Mouse (Mus musculus) heart, embryonic 13.5 days (tissue): ENCODE measurements at regions not wholly inside any gene's neighbourhood (a gene's known extent, or its start where the extent isn't known, plus 50 kb on each side); places are given as distances from the start of the nearest gene placed in this dataset.

Source experiments
- ATAC-seq: fragments of 200-750 bp; cut with Nextera tagmentation; 2 replicates; pipeline ENCODE4 v1.8.0; 2017; ENCODE audit warnings: moderate TSS enrichment; ENCODE audit not compliant: insufficient number of reproducible peaks, low FRiP score, low TSS enrichment; ENCODE audit errors: extremely low read depth
- H3K27ac ChIP-seq: fragments of 300-500 bp; sonication (generic); replicated peaks from 2 replicates; pipeline ENCODE4 v1.5.1; 2015; ENCODE audit warnings: moderate library complexity, mild to moderate bottlenecking, inconsistent platforms
- H3K27me3 ChIP-seq: fragments of 300-500 bp; sonication (generic); replicated peaks from 2 replicates; pipeline ENCODE4 v1.6.1; 2015; ENCODE audit warnings: mild to moderate bottlenecking, inconsistent platforms
- H3K36me3 ChIP-seq: fragments of 300-500 bp; sonication (generic); 2 replicates; pipeline ENCODE4 v1.6.1; 2015; ENCODE audit warnings: mild to moderate bottlenecking, inconsistent platforms
- H3K4me1 ChIP-seq: fragments of 300-500 bp; sonication (generic); 2 replicates; pipeline ENCODE4 v1.6.1; 2015; ENCODE audit warnings: inconsistent platforms
- H3K4me2 ChIP-seq: fragments of 300-500 bp; sonication (generic); 2 replicates; pipeline ENCODE4 v1.6.1; 2015; ENCODE audit warnings: inconsistent platforms, mild to moderate bottlenecking, moderate library complexity
- H3K4me3 ChIP-seq: fragments of 300-500 bp; sonication (generic); 2 replicates; pipeline ENCODE4 v1.5.1; 2015; ENCODE audit warnings: moderate library complexity, mild to moderate bottlenecking, inconsistent platforms
- H3K9ac ChIP-seq: fragments of 300-500 bp; sonication (generic); 2 replicates; pipeline ENCODE4 v1.6.1; 2015; ENCODE audit warnings: inconsistent platforms, mild to moderate bottlenecking, moderate library complexity
- H3K9me3 ChIP-seq: fragments of 300-500 bp; sonication (generic); 2 replicates; pipeline ENCODE4 v1.6.1; 2016; ENCODE audit warnings: inconsistent platforms
- WGBS: fragments of 180-500 bp; shearing (Covaris S2); methylation state at CpG from one replicate; pipeline ENCODE4 v1.1.7; 2015; ENCODE audit warnings: mixed read lengths; 5-methylcytosine and 5-hydroxymethylcytosine counted together

DNA sequence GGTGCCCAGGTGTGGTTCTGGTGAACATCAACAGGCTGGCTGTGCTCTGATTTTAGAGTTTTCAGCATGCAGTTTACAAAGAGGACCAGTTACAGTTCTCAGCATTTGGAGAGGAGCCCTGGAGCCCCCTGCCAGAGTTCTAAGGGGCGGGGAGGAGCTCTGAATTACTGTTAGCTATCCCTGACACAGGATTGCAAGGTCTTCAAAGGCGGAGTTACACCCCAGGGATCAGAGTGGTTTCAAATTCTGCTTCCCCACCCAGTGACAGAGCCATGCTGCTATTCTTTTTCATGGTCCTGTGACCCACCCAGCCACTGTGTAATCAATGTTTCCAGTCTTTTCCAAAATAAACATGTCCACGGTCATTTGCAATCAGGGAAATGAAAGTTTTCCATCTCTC lies 134.1 kb upstream of the Peli2 start:
- H3K27ac ChIP-seq: no peak overlapping the region

GRCm38 (mm10) chr14:47986941-47987340 lies 133.7 kb upstream of the Peli2 start:
- WGBS: 29% methylated on average over 5 of the region's 5 CpGs
- Histone ChIP-seq H3K36me3 (no peaks in the 10 kb centered on the region), H3K4me2 (no peak overlapping the region), H3K9me3 (peaks cover 3% of the 10 kb centered on the region; the same call in 1 of the 2 replicates), H3K4me3 (no peak overlapping the region), H3K27ac (no peak overlapping the region), H3K4me1 (0 out of 2 replicates have a peak, but pooled peaks cover 2% of the 10 kb centered on the region), H3K27me3 (no peaks in the 10 kb centered on the region; the same call in 1 of the 2 replicates), H3K9ac (no peak overlapping the region)
- no peak for ATAC-seq

More for the DNA sequence above, 134.1 kb upstream of the Peli2 start:
- H3K9ac ChIP-seq: no peak overlapping the region
- H3K9me3 ChIP-seq: peaks cover 3% of the 10 kb centered on the region; the same call in 1 of the 2 replicates
- no peak for ATAC-seq
- H3K36me3 ChIP-seq: no peaks in the 10 kb centered on the region
- WGBS: 19% methylated on average over 3 of the region's 3 CpGs
- 0 out of 2 replicates have a peak, but pooled peaks cover 2% of the 10 kb centered on the region for H3K4me1 ChIP-seq
- no peak overlapping the region for H3K4me3 ChIP-seq
- H3K4me2 ChIP-seq: no peak overlapping the region
- H3K27me3 ChIP-seq: no peaks in the 10 kb centered on the region; the same call in 1 of the 2 replicates

- Histone ChIP-seq H3K27ac (no peak overlapping the region), H3K27me3 (no peaks in the 10 kb centered on the region; the same call in 1 of the 2 replicates), H3K9me3 (peaks cover 3% of the 10 kb centered on the region; the same call in 1 of the 2 replicates), H3K4me1 (0 out of 2 replicates have a peak, but pooled peaks cover 2% of the 10 kb centered on the region), H3K9ac (no peak overlapping the region), H3K4me3 (no peak overlapping the region), H3K36me3 (no peaks in the 10 kb centered on the region), H3K4me2 (no peak overlapping the region)
- ATAC-seq: no peak
- WGBS: 69% methylated on average over 7 of the region's 7 CpGs
These were observed 133.1 kb upstream of the Peli2 start for GRCm38 (mm10) chr14:47987392-47988075.

DNA sequence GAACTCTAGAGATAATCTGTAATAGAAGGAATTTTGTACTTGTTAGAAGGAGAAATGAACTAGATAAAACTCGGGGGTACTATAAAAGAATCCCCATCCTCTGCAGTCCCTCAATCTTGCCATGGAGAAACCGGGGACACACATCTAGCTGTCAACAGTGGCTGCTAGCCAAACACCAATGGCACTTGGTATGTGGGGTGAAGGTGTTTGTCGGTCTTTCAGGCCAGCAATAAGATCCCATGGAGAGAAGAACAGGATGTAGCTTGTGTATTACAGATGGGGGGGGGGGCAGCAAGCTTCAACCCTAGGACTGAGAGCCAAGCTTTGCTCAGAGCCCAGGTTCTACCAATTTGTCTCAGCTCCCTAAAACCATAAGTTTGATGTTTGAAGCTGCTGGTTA lies 132.5 kb upstream of the Peli2 start:
- no peak overlapping the region for H3K9ac ChIP-seq
- H3K4me2 ChIP-seq: no peak overlapping the region
- ATAC-seq: no peak
- H3K4me3 ChIP-seq: no peak overlapping the region
- peaks cover 3% of the 10 kb centered on the region; the same call in 1 of the 2 replicates for H3K9me3 ChIP-seq
- no peaks in the 10 kb centered on the region; the same call in 1 of the 2 replicates for H3K27me3 ChIP-seq
- WGBS: 45% methylated on average over 3 of the region's 3 CpGs
- H3K27ac ChIP-seq: no peak overlapping the region
- no peaks in the 10 kb centered on the region for H3K36me3 ChIP-seq
- H3K4me1 ChIP-seq: 0 out of 2 replicates have a peak, but pooled peaks cover 2% of the 10 kb centered on the region

GRCm38 (mm10) chr14:47989315-47989714 lies 131.3 kb upstream of the Peli2 start:
- peaks cover 3% of the 10 kb centered on the region; the same call in 1 of the 2 replicates for H3K9me3 ChIP-seq
- H3K4me3 ChIP-seq: no peak overlapping the region
- ATAC-seq: no peak
- H3K27ac ChIP-seq: no peak overlapping the region
- WGBS: 61% methylated on average over 5 of the region's 5 CpGs
- H3K27me3 ChIP-seq: no peaks in the 10 kb centered on the region; the same call in 1 of the 2 replicates
- no peak overlapping the region for H3K9ac ChIP-seq
- 0 out of 2 replicates have a peak, but pooled peaks cover 2% of the 10 kb centered on the region for H3K4me1 ChIP-seq
- no peaks in the 10 kb centered on the region for H3K36me3 ChIP-seq
- no peak overlapping the region for H3K4me2 ChIP-seq

- 62% methylated on average over 3 of the region's 3 CpGs for WGBS
- H3K27ac ChIP-seq: no peak overlapping the region
- H3K4me1 ChIP-seq: 0 out of 2 replicates have a peak, but pooled peaks cover 2% of the 10 kb centered on the region
- H3K4me2 ChIP-seq: no peak overlapping the region
- ATAC-seq: no peak
- no peaks in the 10 kb centered on the region for H3K36me3 ChIP-seq
- no peaks in the 10 kb centered on the region; the same call in 1 of the 2 replicates for H3K27me3 ChIP-seq
- H3K9ac ChIP-seq: no peak overlapping the region
- no peak overlapping the region for H3K4me3 ChIP-seq
- H3K9me3 ChIP-seq: no peaks in the 10 kb centered on the region
These were observed 129.9 kb upstream of the Peli2 start for GRCm38 (mm10) chr14:47990716-47991115.

- Histone ChIP-seq H3K27me3 (no peaks in the 10 kb centered on the region; the same call in 1 of the 2 replicates), H3K9me3 (no peaks in the 10 kb centered on the region), H3K4me1 (0 out of 2 replicates have a peak, but pooled peaks cover 2% of the 10 kb centered on the region), H3K36me3 (no peaks in the 10 kb centered on the region), H3K9ac (no peak overlapping the region), H3K4me3 (no peak overlapping the region), H3K4me2 (no peak overlapping the region), H3K27ac (no peak overlapping the region)
- WGBS: 75% methylated on average over 7 of the region's 7 CpGs
- no peak for ATAC-seq
These were observed 129.1 kb upstream of the Peli2 start for GRCm38 (mm10) chr14:47991546-47991945.

- no peaks in the 10 kb centered on the region; the same call in 1 of the 2 replicates for H3K27me3 ChIP-seq
- no peaks in the 10 kb centered on the region for H3K4me1 ChIP-seq
- H3K4me3 ChIP-seq: no peak overlapping the region
- no peak overlapping the region for H3K4me2 ChIP-seq
- 54% methylated on average over 5 of the region's 5 CpGs for WGBS
- no peaks in the 10 kb centered on the region for H3K36me3 ChIP-seq
- H3K9ac ChIP-seq: no peak overlapping the region
- no peak for ATAC-seq
- H3K9me3 ChIP-seq: no peaks in the 10 kb centered on the region
- H3K27ac ChIP-seq: no peak overlapping the region
These were observed 128.5 kb upstream of the Peli2 start for GRCm38 (mm10) chr14:47992091-47992490.

DNA sequence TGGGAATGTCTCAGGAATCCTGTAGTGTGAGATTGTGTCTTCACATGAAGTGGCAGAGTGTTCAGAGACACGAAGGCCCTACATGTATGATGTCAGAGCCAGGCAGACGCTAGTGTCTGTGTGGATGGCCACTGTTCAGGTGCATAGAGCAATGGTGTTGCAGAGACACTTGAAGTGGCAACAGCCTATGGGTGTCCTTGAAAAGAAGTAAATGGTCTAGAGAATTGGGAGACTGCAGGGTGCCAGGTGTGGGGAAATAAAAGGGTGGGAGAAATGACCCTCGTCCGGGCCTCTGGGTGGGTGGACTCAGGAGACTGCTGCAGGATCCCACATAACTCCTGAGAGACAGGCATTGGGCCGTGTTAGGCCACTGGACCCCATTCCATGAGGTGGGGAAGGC lies 127.8 kb upstream of the Peli2 start:
- H3K4me1 ChIP-seq: no peaks in the 10 kb centered on the region
- H3K27me3 ChIP-seq: no peaks in the 10 kb centered on the region; the same call in 1 of the 2 replicates
- H3K27ac ChIP-seq: no peak overlapping the region
- no peaks in the 10 kb centered on the region for H3K36me3 ChIP-seq
- 82% methylated on average over 5 of the region's 5 CpGs for WGBS
- ATAC-seq: no peak
- H3K4me2 ChIP-seq: no peak overlapping the region
- H3K4me3 ChIP-seq: no peak overlapping the region
- no peak overlapping the region for H3K9ac ChIP-seq
- no peaks in the 10 kb centered on the region for H3K9me3 ChIP-seq

DNA sequence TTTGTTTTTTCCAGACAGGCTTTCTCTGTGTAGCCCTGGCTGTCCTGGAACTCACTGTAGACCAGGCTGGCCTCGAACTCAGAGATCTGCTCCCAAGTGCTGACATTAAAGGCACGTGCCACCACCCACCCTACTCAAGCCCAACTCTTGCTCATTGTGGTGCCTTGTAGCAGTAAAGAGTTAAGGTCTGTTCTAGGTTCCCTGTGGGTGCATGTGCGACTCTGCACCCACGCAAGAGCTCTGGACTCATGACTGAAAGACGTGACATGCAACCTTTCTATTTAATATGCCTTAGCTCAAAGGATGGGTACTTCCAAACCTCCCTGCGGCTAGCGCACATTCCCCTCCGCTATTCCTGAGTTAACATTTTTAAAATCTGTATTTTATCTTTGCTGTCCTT lies 121.7 kb upstream of the Peli2 start:
- H3K4me2 ChIP-seq: no peak overlapping the region
- ATAC-seq: no peak
- H3K9me3 ChIP-seq: no peaks in the 10 kb centered on the region
- no peaks in the 10 kb centered on the region for H3K36me3 ChIP-seq
- WGBS: 89% methylated on average over 8 of the region's 8 CpGs
- H3K4me3 ChIP-seq: no peak overlapping the region
- no peaks in the 10 kb centered on the region for H3K4me1 ChIP-seq
- H3K9ac ChIP-seq: no peak overlapping the region
- H3K27ac ChIP-seq: no peak overlapping the region
- no peaks in the 10 kb centered on the region for H3K27me3 ChIP-seq

DNA sequence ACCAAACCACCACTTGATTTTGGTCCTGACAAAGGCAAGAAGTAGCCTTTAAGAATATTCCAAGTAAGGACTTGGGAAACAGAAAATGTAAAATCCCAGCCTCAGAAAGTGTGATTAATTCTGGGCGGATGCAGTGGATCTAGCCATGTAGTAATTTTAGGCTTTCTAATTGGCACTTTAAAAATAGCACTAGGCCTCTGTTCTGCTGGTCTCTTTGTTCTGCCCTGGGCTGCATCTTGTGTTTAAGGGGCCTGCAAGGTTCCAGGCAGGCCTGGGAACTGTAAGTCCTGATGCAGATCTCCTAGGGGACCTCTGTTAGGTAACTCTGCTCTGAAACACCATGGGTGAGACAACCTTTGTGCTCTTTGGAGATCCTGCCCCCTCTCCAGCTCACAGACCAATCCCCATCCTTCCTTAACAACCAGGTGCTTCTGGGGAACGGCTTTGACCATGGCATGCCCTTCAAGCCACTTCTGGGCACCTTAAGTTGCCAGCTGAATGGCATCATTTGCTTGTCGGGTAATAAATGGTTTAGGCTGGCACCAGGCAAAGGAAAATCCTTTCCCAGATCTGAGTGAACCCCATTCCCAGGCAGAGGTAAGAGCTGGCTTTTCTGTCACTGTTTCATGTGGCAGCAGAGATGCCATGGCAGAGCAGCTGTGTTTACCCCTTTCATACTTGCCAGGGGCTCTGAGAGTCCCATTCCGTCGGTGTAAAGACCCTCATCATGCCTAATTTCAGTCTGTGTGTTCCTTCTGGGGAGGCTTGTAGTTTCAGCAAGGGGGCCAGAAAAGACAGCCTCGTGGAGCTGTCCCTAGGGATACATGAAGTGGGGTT lies 115.3 kb upstream of the Peli2 start:
- no peaks in the 10 kb centered on the region for H3K27me3 ChIP-seq
- no peaks in the 10 kb centered on the region for H3K9me3 ChIP-seq
- no peak for ATAC-seq
- H3K4me2 ChIP-seq: no peak overlapping the region
- no peak overlapping the region for H3K27ac ChIP-seq
- H3K4me1 ChIP-seq: no peaks in the 10 kb centered on the region
- 63% methylated on average over 6 of the region's 6 CpGs for WGBS
- no peak overlapping the region for H3K4me3 ChIP-seq
- no peaks in the 10 kb centered on the region for H3K36me3 ChIP-seq
- no peak overlapping the region for H3K9ac ChIP-seq
